Mouse (Mus musculus): ENCODE measurements around the gene H2afy2.

H2afy2 gene

GRCm38 (mm10) chr10:61783621-61784251 lies at the start of gene H2afy2:
Gene H2afy2, minus strand, starts transcription at chr10:61784147.
- peak; percentile 70 to 77 for DNase-seq (ENCODE audit: low spot score in 2 of 2)

- peak in 1 of 2 experiments; percentile 54 for DNase-seq (ENCODE audit: low spot score in 2 of 2)
These were observed 48.8 kb upstream of the H2afy2 start for GRCm38 (mm10) chr10:61832713-61833112.

- DNase-seq (ENCODE audit: low spot score in 2 of 2) = no peak
These were observed 47.8 kb upstream of the H2afy2 start for GRCm38 (mm10) chr10:61831741-61832140.

GRCm38 (mm10) chr10:61831251-61831650 lies 47.3 kb upstream of the H2afy2 start:
- DNase-seq (ENCODE audit: low spot score in 2 of 2) = no peak

GRCm38 (mm10) chr10:61830817-61831216 lies 46.9 kb upstream of the H2afy2 start:
- no peak for DNase-seq (ENCODE audit: low spot score in 2 of 2)

GRCm38 (mm10) chr10:61829046-61829445 lies 45.1 kb upstream of the H2afy2 start:
- DNase-seq (ENCODE audit: low spot score in 2 of 2) = no peak

GRCm38 (mm10) chr10:61827950-61828936 lies 44.3 kb upstream of the H2afy2 start:
- no peak for DNase-seq (ENCODE audit: low spot score in 2 of 2)

- DNase-seq (ENCODE audit: low spot score in 2 of 2) = peak in 1 of 2 experiments; percentile 34
These were observed 42.9 kb upstream of the H2afy2 start for GRCm38 (mm10) chr10:61826753-61827435.

GRCm38 (mm10) chr10:61825979-61826752 lies 42.2 kb upstream of the H2afy2 start:
- DNase-seq (ENCODE audit: low spot score in 2 of 2) = no peak

- DNase-seq (ENCODE audit: low spot score in 2 of 2) = no peak
These were observed 41.6 kb upstream of the H2afy2 start for GRCm38 (mm10) chr10:61825536-61825935.

- no peak for DNase-seq (ENCODE audit: low spot score in 2 of 2)
These were observed 39.8 kb upstream of the H2afy2 start for GRCm38 (mm10) chr10:61823731-61824115.

- DNase-seq (ENCODE audit: low spot score in 2 of 2) = no peak
These were observed 39.2 kb upstream of the H2afy2 start for GRCm38 (mm10) chr10:61822968-61823730.

- no peak for DNase-seq (ENCODE audit: low spot score in 2 of 2)
These were observed 36.1 kb upstream of the H2afy2 start for GRCm38 (mm10) chr10:61820050-61820449.

GRCm38 (mm10) chr10:61811987-61812386 lies 28.0 kb upstream of the H2afy2 start:
- DNase-seq (ENCODE audit: low spot score in 2 of 2) = no peak

- no peak for DNase-seq (ENCODE audit: low spot score in 2 of 2)
These were observed 14.2 kb upstream of the H2afy2 start for GRCm38 (mm10) chr10:61798133-61798576.

- DNase-seq (ENCODE audit: low spot score in 2 of 2) = no peak
These were observed 11.5 kb upstream of the H2afy2 start for GRCm38 (mm10) chr10:61795458-61795857.

GRCm38 (mm10) chr10:61794971-61795370 lies 11.0 kb upstream of the H2afy2 start:
- no peak for DNase-seq (ENCODE audit: low spot score in 2 of 2)

- no peak for DNase-seq (ENCODE audit: low spot score in 2 of 2)
These were observed 9.1 kb upstream of the H2afy2 start for GRCm38 (mm10) chr10:61793015-61793414.

GRCm38 (mm10) chr10:61788499-61788898 lies 4.6 kb upstream of the H2afy2 start:
- no peak for DNase-seq (ENCODE audit: low spot score in 2 of 2)

- DNase-seq (ENCODE audit: low spot score in 2 of 2) = no peak
These were observed 3.8 kb upstream of the H2afy2 start for GRCm38 (mm10) chr10:61787541-61788313.

Data from urinary bladder, postnatal 4 days (tissue).